Mouse (Mus musculus) forebrain, embryonic 10.5 days (tissue): ENCODE data around the gene 4930404N11Rik. TPM values are rescaled to one million over a fixed set of nuclear protein-coding genes. Genes with fewer than 3 reads are reported as not detected.

Experiments
- DNase-seq: peaks from one replicate; pipeline ENCODE4 v3.0.0-alpha.2; 2017; ENCODE audit warnings: low spot score; ENCODE audit errors: extremely low spot score
- H3K27ac ChIP-seq: fragments of 300-500 bp; sonication (generic); 2 replicates; pipeline ENCODE4 v1.5.1; 2016; ENCODE audit warnings: mild to moderate bottlenecking
- H3K27me3 ChIP-seq: fragments of 300-500 bp; sonication (generic); 2 replicates; pipeline ENCODE4 v1.6.1; 2016; ENCODE audit warnings: mild to moderate bottlenecking; ENCODE audit not compliant: poor library complexity, severe bottlenecking
- H3K36me3 ChIP-seq: fragments of 300-500 bp; sonication (generic); replicated peaks from 2 replicates; pipeline ENCODE4 v1.6.1; 2016; ENCODE audit warnings: mild to moderate bottlenecking, moderate library complexity
- H3K4me1 ChIP-seq: fragments of 300-500 bp; sonication (generic); 2 replicates; pipeline ENCODE4 v1.6.1; 2016
- H3K4me3 ChIP-seq: fragments of 300-500 bp; sonication (generic); 2 replicates; pipeline ENCODE4 v1.5.1; 2016; ENCODE audit warnings: mild to moderate bottlenecking, moderate library complexity
- H3K9me3 ChIP-seq: fragments of 300-500 bp; sonication (generic); 2 replicates; pipeline ENCODE4 v1.6.1; 2016; ENCODE audit warnings: mild to moderate bottlenecking, moderate library complexity
- WGBS: fragments of 180-500 bp; shearing (Covaris S2); methylation state at CpG from one replicate; pipeline ENCODE4 v1.1.7; 2016; 5-methylcytosine and 5-hydroxymethylcytosine counted together
- polyA plus RNA-seq: library from polyadenylated mRNA; unstranded; fragments of >200 nt; fragmentation: Nextera tagmentation; extraction: Ambion mirVana; gene quantifications from 2 replicates; pipeline ENCODE4 v1.2.1, GENCODE M21; 2016

4930404N11Rik gene
- polyA plus RNA-seq, result 0.35 and 0.52 TPM in 2 replicates

DNA sequence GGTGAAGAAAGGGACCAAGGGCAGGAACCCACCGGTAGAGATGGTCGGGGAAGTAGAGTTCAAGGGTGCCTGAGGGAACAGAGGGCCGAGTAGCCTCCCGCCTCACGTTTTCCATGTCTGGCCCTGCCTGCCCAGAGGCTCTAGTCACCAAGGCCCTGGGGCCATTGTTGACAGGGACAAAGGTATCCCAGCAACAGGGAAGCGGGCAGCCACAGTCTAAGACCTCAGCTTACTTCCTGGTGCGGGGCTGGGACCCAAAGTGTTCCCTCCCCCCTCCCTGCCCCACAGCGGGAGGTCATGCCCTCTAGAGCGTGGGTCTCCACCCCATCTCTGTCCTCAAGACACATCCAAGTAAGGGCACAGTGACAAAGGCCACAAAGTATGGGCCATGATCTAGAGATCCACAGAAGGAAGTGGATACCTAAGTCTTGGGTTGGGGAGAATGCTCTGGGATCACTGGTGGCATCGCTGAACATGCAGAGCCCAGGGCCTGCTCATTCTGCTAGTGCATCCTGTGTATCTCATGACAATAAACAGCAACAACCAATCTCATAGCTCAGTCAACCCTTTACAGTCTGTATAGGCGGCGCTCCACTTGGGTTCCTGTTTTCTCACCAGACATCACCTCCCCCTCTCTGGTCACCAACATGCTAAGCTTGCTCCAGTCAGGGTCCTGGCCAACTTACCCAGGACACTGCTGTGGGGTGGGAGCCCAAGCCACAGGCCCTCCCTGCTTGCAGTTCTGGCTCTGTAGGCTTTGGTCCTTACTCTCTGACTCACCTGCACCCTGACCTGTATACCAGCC is at the start of gene 4930404N11Rik:
Gene 4930404N11Rik, minus strand, starts transcription at position 145 of the 805 bp plus-strand sequence.
- H3K4me3 ChIP-seq, result peak within 1 kb of the TSS; percentile 49
- peaks cover 68% of the 10 kb centered on the region for H3K36me3 ChIP-seq
- H3K27ac ChIP-seq, result peak within 1 kb of the TSS; percentile 60
- peak; percentile 74 for DNase-seq
- 18% methylated on average over 12 of the region's 12 CpGs for WGBS
- peaks cover 40% of the 10 kb centered on the region for H3K27me3 ChIP-seq
- H3K9me3 ChIP-seq, result no peaks in the 10 kb centered on the region
- H3K4me1 ChIP-seq, result peaks cover 75% of the 10 kb centered on the region

DNA sequence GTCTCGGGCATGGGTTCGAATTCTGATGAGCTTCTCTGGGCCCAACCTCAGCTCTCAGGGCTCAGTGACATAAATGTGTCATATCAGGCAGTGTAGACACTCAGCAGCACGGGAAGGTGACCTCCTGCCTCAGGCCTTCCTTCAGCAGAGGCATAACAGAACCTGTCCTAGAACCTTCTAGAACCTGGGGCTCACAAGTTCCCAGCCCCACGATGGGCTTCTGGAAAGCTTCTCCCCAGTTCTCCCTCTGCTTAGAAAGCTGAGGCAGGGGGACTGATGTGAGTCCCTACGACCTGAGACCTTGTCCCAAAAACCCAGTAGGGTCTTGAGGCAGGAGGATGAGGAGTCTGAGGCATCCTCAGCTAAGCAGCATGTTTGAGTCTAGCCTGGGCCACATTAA is 49.5 kb upstream of the 4930404N11Rik start:
- H3K36me3 ChIP-seq, result no peaks in the 10 kb centered on the region
- H3K4me1 ChIP-seq, result peaks cover 93% of the 10 kb centered on the region
- peaks cover 31% of the 10 kb centered on the region for H3K27me3 ChIP-seq
- no peaks in the 10 kb centered on the region for H3K9me3 ChIP-seq
- 85% methylated on average over 5 of the region's 5 CpGs for WGBS
- no peak for DNase-seq
- H3K4me3 ChIP-seq, result peak overlapping the region; percentile 37; the same call in 1 of the 2 replicates
- H3K27ac ChIP-seq, result peak overlapping the region; percentile 89

DNA sequence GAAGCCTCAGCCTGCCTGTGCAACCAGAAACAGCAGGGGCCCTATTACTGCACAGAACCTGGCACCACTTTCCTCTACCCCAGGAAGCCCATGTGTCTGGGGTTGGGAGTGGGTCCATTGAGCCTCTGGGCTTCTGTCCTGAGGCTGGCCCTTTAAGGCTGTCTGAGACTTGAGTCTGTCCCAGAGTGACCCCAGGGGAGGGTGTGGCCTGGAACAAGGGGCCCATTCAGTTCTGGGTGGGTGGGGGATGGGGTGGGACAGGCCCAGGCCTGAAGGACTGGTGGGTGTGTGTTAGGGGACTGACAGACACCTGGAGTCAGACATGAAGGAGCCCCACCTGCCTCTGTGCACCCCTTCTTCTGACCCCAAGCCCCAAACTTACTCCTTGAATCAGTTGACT is 49.1 kb upstream of the 4930404N11Rik start:
- peak overlapping the region; percentile 89 for H3K27ac ChIP-seq
- peaks cover 95% of the 10 kb centered on the region for H3K4me1 ChIP-seq
- no peaks in the 10 kb centered on the region for H3K36me3 ChIP-seq
- no peaks in the 10 kb centered on the region for H3K9me3 ChIP-seq
- DNase-seq, result no peak
- H3K27me3 ChIP-seq, result peaks cover 28% of the 10 kb centered on the region
- peak overlapping the region; percentile 37; the same call in 1 of the 2 replicates for H3K4me3 ChIP-seq

GRCm38 (mm10) chr10:81413310-81414261 is 48.0 kb upstream of the 4930404N11Rik start:
- no peak for DNase-seq
- H3K4me3 ChIP-seq, result peak overlapping the region; percentile 37
- H3K27me3 ChIP-seq, result peaks cover 26% of the 10 kb centered on the region
- H3K27ac ChIP-seq, result peak overlapping the region; percentile 89
- 34% methylated on average over 26 of the region's 26 CpGs for WGBS
- peaks cover 100% of the 10 kb centered on the region for H3K4me1 ChIP-seq
- no peaks in the 10 kb centered on the region for H3K36me3 ChIP-seq
- no peaks in the 10 kb centered on the region for H3K9me3 ChIP-seq

DNA sequence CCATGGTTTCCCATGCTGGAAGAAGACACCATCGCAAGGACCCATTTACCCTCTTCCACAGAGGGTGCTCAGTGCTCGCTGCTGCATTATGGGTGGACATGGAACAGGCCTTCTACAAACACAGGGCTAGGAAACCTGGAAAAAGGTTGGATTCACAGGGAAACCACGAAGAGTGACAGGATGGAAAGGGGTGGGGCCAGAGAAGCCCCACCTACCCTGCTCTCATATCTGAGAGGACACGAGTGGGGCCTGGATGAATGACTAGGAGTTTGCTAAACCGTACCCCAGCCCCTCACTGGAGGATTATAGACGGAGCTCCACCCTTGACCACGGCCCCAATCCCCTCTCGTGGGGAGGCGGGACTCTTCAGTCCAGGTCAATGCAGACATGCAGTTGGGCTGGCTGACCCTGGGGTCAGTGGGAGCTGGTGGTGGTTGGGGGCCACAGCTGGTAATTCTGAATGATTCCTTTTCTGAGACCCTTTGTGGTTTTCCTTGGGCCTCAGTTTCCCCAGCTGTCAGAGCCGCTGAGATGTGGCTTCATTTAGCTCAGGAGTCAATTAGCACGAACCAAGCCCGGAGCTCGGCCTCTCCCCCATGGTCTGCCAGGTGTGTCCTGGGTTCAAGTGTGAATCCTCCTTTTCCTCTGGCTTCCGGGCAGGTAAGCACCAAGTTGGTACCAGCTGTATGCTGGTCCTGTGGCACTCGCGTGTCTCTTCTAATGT is 47.1 kb upstream of the 4930404N11Rik start:
- H3K27me3 ChIP-seq, result peaks cover 26% of the 10 kb centered on the region
- no peaks in the 10 kb centered on the region for H3K36me3 ChIP-seq
- no peaks in the 10 kb centered on the region for H3K9me3 ChIP-seq
- H3K27ac ChIP-seq, result peak overlapping the region; percentile 89
- peaks cover 100% of the 10 kb centered on the region for H3K4me1 ChIP-seq
- DNase-seq, result no peak
- 76% methylated on average over 16 of the region's 16 CpGs for WGBS
- H3K4me3 ChIP-seq, result 0 out of 2 replicates have a peak overlapping the region, but pooled peaks have one; percentile 37

DNA sequence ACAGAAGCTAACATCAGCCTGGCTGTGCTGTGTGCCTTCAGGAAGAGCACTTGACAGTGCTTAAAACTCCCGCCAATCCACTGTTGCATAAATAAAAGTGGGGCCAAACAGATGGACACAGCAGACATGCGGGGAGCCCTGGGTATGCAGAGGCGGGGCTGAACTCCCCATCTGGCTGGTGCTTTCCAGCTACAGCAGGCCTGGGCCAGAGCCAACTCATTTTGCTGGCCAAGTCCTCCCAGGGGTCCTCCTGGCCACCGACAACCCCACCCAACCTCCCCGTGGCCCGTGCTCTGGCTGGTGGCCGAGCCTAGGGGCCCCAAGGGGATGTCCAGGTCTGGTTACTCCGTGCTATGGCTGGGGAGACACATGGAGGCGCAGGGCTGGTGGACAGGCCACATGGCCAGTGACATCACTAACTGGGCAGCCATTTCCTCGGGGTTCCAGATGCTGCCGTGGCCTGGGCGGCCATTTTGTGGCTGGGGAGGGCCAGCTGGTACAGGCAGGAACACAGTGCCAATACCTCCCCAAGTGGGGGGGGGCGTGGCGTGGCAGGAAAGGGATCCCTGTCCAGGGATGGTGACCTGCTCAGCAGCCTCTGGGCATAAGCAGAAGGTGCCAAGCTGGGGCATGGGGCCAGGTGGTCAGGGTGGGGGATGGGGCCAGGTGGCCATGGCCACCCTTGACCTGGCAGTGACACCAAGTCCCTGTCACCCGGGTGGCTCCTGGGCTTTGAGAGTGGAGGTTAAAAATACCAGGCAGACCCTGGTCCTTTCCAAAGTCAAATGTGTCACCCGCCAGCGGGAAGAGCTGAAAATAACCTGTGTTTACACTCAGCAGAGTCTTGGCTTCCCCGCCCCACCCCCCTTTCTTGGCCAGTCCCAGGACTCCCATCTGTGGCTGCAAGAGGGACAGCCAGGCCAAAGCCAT is 46.1 kb upstream of the 4930404N11Rik start:
- Histone ChIP-seq H3K36me3 (no peaks in the 10 kb centered on the region), H3K9me3 (no peaks in the 10 kb centered on the region), H3K27me3 (peaks cover 27% of the 10 kb centered on the region), H3K4me1 (peaks cover 100% of the 10 kb centered on the region), H3K27ac (peak overlapping the region; percentile 62), H3K4me3 (peak overlapping the region; percentile 7; the same call in 1 of the 2 replicates)
- DNase-seq, result no peak
- 89% methylated on average over 18 of the region's 18 CpGs for WGBS

- Histone ChIP-seq H3K27me3 (peaks cover 35% of the 10 kb centered on the region), H3K4me3 (no peak overlapping the region), H3K4me1 (peaks cover 100% of the 10 kb centered on the region), H3K27ac (peak overlapping the region; percentile 62), H3K9me3 (no peaks in the 10 kb centered on the region), H3K36me3 (peaks cover under 1% of the 10 kb centered on the region; the same call in 1 of the 2 replicates)
- 79% methylated on average over 9 of the region's 9 CpGs for WGBS
- DNase-seq, result no peak
These were observed 45.4 kb upstream of the 4930404N11Rik start for GRCm38 (mm10) chr10:81410981-81411380.

GRCm38 (mm10) chr10:81410350-81410749 is 44.7 kb upstream of the 4930404N11Rik start:
- H3K27me3 ChIP-seq, result peaks cover 41% of the 10 kb centered on the region
- H3K9me3 ChIP-seq, result no peaks in the 10 kb centered on the region
- H3K4me3 ChIP-seq, result no peak overlapping the region
- peaks cover 5% of the 10 kb centered on the region; the same call in 1 of the 2 replicates for H3K36me3 ChIP-seq
- H3K27ac ChIP-seq, result peak overlapping the region; percentile 77; the same call in 1 of the 2 replicates
- DNase-seq, result no peak
- 71% methylated on average over 4 of the region's 4 CpGs for WGBS
- peaks cover 99% of the 10 kb centered on the region for H3K4me1 ChIP-seq

GRCm38 (mm10) chr10:81409330-81409729 is 43.7 kb upstream of the 4930404N11Rik start:
- peak overlapping the region; percentile 9; the same call in 1 of the 2 replicates for H3K4me3 ChIP-seq
- H3K36me3 ChIP-seq, result peaks cover 7% of the 10 kb centered on the region; the same call in 1 of the 2 replicates
- H3K4me1 ChIP-seq, result peaks cover 95% of the 10 kb centered on the region
- H3K9me3 ChIP-seq, result no peaks in the 10 kb centered on the region
- H3K27me3 ChIP-seq, result peaks cover 51% of the 10 kb centered on the region
- H3K27ac ChIP-seq, result peak overlapping the region; percentile 77
- DNase-seq, result no peak
- 10% methylated on average over 8 of the region's 8 CpGs for WGBS

DNA sequence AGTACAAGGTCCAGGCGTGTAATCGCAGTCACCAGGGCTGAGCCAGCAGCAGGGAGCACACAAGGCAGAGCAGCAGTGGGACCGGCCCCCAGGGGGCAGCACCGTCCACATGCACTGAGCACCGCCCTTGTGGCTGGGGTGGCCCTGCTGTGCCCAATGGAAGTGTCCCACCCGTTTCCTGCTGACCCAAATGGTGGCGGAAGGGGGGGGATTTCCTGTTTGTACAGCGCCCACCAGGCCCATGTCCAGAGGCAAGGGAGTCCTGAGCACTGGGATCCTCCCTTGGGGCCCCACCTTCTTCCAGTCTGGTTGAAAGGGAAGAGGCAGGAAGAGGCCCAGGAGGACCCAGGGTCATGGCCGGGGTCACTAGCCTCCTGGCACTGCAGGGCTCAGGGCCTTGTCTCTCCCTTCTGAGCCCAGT is 43.3 kb upstream of the 4930404N11Rik start:
- Histone ChIP-seq H3K36me3 (peaks cover 7% of the 10 kb centered on the region; the same call in 1 of the 2 replicates), H3K4me3 (peak overlapping the region; percentile 9; the same call in 1 of the 2 replicates), H3K9me3 (no peaks in the 10 kb centered on the region), H3K4me1 (peaks cover 95% of the 10 kb centered on the region), H3K27ac (peak overlapping the region; percentile 77), H3K27me3 (peaks cover 56% of the 10 kb centered on the region)
- DNase-seq, result peak; percentile 72
- 11% methylated on average over 9 of the region's 9 CpGs for WGBS

- Histone ChIP-seq H3K36me3 (peaks cover 7% of the 10 kb centered on the region; the same call in 1 of the 2 replicates), H3K4me1 (peaks cover 95% of the 10 kb centered on the region), H3K27ac (peak overlapping the region; percentile 77), H3K9me3 (no peaks in the 10 kb centered on the region), H3K4me3 (peak overlapping the region; percentile 8; the same call in 1 of the 2 replicates), H3K27me3 (peaks cover 61% of the 10 kb centered on the region)
- WGBS, result 41% methylated on average over 13 of the region's 13 CpGs
- no peak for DNase-seq
These were observed 42.8 kb upstream of the 4930404N11Rik start for GRCm38 (mm10) chr10:81408424-81408729.
